Mouse (Mus musculus) neural tube, embryonic 15.5 days (tissue): ENCODE measurements around the gene Gria1. TPM values are rescaled to one million over a fixed set of nuclear protein-coding genes. Genes with fewer than 3 reads are reported as not detected.

ENCODE experiments used
- ATAC-seq: fragments of 200-750 bp; cut with Nextera tagmentation; 2 replicates; pipeline ENCODE4 v1.8.0; 2017; ENCODE audit warnings: mild to moderate bottlenecking, moderate TSS enrichment, moderate library complexity; ENCODE audit not compliant: low FRiP score
- H3K27ac ChIP-seq: fragments of 300-500 bp; sonication (generic); replicated peaks from 2 replicates; pipeline ENCODE4 v1.5.1; 2015; ENCODE audit warnings: mild to moderate bottlenecking, inconsistent platforms
- H3K27me3 ChIP-seq: fragments of 300-500 bp; sonication (generic); replicated peaks from 2 replicates; pipeline ENCODE4 v1.6.1; 2015; ENCODE audit warnings: inconsistent platforms
- H3K36me3 ChIP-seq: fragments of 300-500 bp; sonication (generic); 2 replicates; pipeline ENCODE4 v1.6.1; 2015; ENCODE audit warnings: inconsistent platforms
- H3K4me1 ChIP-seq: fragments of 300-500 bp; sonication (generic); 2 replicates; pipeline ENCODE4 v1.6.1; 2015; ENCODE audit warnings: inconsistent platforms
- H3K4me2 ChIP-seq: fragments of 300-500 bp; sonication (generic); 2 replicates; pipeline ENCODE4 v1.6.1; 2015; ENCODE audit warnings: inconsistent platforms, mild to moderate bottlenecking, moderate library complexity
- H3K4me3 ChIP-seq: fragments of 300-500 bp; sonication (generic); replicated peaks from 2 replicates; pipeline ENCODE4 v1.5.1; 2015; ENCODE audit warnings: mild to moderate bottlenecking, inconsistent platforms
- H3K9ac ChIP-seq: fragments of 300-500 bp; sonication (generic); replicated peaks from 2 replicates; pipeline ENCODE4 v1.6.1; 2015; ENCODE audit warnings: mild to moderate bottlenecking, inconsistent platforms
- H3K9me3 ChIP-seq: fragments of 300-500 bp; sonication (generic); replicated peaks from 2 replicates; pipeline ENCODE4 v1.6.1; 2016; ENCODE audit warnings: inconsistent platforms
- WGBS: fragments of 180-500 bp; shearing (Covaris S2); methylation state at CpG from one replicate; pipeline ENCODE4 v1.1.7; 2015; ENCODE audit warnings: mixed read lengths; 5-methylcytosine and 5-hydroxymethylcytosine counted together
- polyA plus RNA-seq: library from polyadenylated mRNA; unstranded; fragments of >200 nt; fragmentation: Nextera tagmentation; extraction: Ambion mirVana; gene quantifications from 2 replicates; pipeline ENCODE4 v1.2.1, GENCODE M21; 2015

The Gria1 gene
- polyA plus RNA-seq, 1 experiment from 2014 or later = 59.6 TPM

DNA sequence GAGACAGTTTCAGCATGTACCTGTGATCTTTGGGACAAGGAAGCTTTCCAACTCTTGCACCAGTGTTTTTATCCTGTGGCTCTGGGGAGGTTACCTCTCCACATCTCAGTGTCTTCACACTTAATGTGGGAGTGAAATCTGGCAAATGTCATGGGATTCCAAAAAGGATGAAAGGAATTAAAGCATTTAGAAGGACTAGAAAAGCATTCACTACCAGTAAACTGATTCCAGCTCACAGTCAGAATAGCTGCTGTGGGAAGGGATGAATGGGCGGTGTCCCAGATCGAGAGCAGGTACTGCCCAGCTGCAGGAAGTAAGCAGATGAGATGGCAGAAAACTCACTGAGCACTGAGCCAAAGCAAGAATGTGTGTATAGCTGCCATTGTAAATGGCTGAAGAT is 224.3 kb downstream of the Gria1 start:
- H3K4me1 ChIP-seq = 0 out of 2 replicates have a peak, but pooled peaks cover 9% of the 10 kb centered on the region
- 84% methylated on average over 2 of the region's 2 CpGs for WGBS

GRCm38 (mm10) chr11:57236431-57236830 is 225.2 kb downstream of the Gria1 start:
- Histone ChIP-seq H3K27me3 (no peaks in the 10 kb centered on the region), H3K9ac (no peak overlapping the region), H3K36me3 (peaks cover 12% of the 10 kb centered on the region), H3K27ac (no peak overlapping the region), H3K4me2 (no peak overlapping the region), H3K4me3 (no peak overlapping the region), H3K9me3 (no peaks in the 10 kb centered on the region), H3K4me1 (0 out of 2 replicates have a peak, but pooled peaks cover 9% of the 10 kb centered on the region)
- no peak for ATAC-seq
- 84% methylated on average over 1 of the region's 1 CpGs for WGBS

More for the DNA sequence above, 224.3 kb downstream of the Gria1 start:
- H3K9ac ChIP-seq = no peak overlapping the region
- no peak overlapping the region for H3K4me3 ChIP-seq
- no peak overlapping the region for H3K27ac ChIP-seq
- no peak for ATAC-seq
- H3K4me2 ChIP-seq = no peak overlapping the region
- H3K9me3 ChIP-seq = no peaks in the 10 kb centered on the region
- no peaks in the 10 kb centered on the region for H3K27me3 ChIP-seq
- peaks cover 18% of the 10 kb centered on the region for H3K36me3 ChIP-seq

GRCm38 (mm10) chr11:57239758-57240157 is 228.6 kb downstream of the Gria1 start:
- Histone ChIP-seq H3K27me3 (no peaks in the 10 kb centered on the region), H3K9me3 (no peaks in the 10 kb centered on the region), H3K9ac (no peak overlapping the region), H3K36me3 (peaks cover 22% of the 10 kb centered on the region), H3K4me3 (no peak overlapping the region), H3K4me1 (0 out of 2 replicates have a peak, but pooled peaks cover 9% of the 10 kb centered on the region), H3K27ac (no peak overlapping the region), H3K4me2 (no peak overlapping the region)
- 11% methylated on average over 3 of the region's 3 CpGs for WGBS
- no peak for ATAC-seq

DNA sequence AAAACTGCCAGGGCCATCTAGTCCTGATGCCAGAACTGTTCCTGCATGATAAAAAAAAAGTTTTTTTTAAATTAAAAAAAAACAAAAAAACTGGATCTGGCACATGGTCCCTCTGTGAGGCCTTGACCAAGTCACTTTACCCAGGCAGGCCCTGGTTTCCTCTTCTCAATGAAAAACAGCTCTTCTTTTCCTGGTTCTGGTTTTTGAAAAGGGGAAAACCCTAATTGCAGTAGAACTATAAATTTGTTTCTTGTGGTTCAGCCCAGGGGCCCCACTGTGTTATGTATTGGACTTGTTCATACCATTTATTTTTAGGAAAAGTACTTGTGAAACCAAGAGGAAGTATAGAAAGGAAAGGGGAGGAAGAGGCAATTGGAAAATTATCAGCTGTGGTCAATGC is 232.6 kb downstream of the Gria1 start:
- no peak for ATAC-seq
- Histone ChIP-seq H3K4me3 (no peak overlapping the region), H3K36me3 (peaks cover 9% of the 10 kb centered on the region; the same call in 1 of the 2 replicates), H3K4me2 (no peak overlapping the region), H3K27me3 (no peaks in the 10 kb centered on the region), H3K9me3 (no peaks in the 10 kb centered on the region), H3K4me1 (0 out of 2 replicates have a peak, but pooled peaks cover 10% of the 10 kb centered on the region), H3K9ac (no peak overlapping the region), H3K27ac (no peak overlapping the region)

DNA sequence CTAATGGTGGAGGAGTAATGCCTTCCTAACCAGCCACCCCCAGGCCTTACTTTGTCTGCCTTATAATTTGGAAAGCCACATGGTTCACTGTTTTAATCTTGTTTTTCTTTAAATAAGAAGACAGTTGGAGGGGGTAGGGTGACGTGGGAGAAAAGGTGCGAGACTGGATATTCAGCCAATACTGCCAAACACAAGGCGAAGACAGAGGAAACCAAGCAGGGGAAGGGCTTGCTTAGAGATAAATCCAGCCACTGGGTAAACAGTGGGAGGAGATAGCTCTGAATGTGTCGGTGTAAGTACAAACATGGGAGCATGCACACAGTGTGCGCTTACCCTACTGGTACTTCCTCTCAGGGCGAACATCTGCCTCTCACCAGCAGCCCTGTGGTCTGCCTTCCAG is 233.4 kb downstream of the Gria1 start:
- Histone ChIP-seq H3K4me1 (0 out of 2 replicates have a peak, but pooled peaks cover 9% of the 10 kb centered on the region), H3K4me3 (no peak overlapping the region), H3K36me3 (peaks cover 9% of the 10 kb centered on the region; the same call in 1 of the 2 replicates), H3K4me2 (no peak overlapping the region), H3K27ac (no peak overlapping the region), H3K9ac (no peak overlapping the region), H3K9me3 (no peaks in the 10 kb centered on the region), H3K27me3 (no peaks in the 10 kb centered on the region)
- WGBS = 85% methylated on average over 6 of the region's 6 CpGs
- ATAC-seq = no peak

DNA sequence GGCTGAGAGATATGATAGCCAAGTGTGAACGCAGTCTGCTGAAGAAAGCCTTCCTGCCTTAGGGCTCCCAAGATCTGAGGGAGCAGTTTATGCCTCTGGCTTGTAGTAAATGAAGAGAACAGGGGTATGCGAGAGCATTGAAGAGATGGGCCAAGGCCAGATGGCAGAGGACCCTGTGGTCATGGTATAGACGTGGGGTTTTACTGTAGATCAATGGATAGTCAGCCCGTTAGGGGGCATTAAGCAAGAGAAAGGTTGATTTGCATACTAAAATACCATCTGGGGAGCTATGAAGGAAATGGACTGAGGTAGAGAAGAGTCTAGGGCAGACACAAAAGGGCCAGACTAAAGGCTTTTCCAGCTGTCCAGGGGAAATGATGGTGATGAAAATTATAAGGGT is 237.7 kb downstream of the Gria1 start:
- Histone ChIP-seq H3K9ac (no peak overlapping the region), H3K4me2 (no peak overlapping the region), H3K4me3 (no peak overlapping the region), H3K27me3 (no peaks in the 10 kb centered on the region), H3K4me1 (peaks cover 16% of the 10 kb centered on the region; the same call in 1 of the 2 replicates), H3K9me3 (no peaks in the 10 kb centered on the region), H3K27ac (0 out of 2 replicates have a peak overlapping the region, but pooled peaks have one; percentile 0), H3K36me3 (0 out of 2 replicates have a peak, but pooled peaks cover 4% of the 10 kb centered on the region)
- WGBS = 27% methylated on average over 4 of the region's 4 CpGs
- ATAC-seq = 0 out of 2 replicates have a peak, but pooled peaks have one; percentile 53

- peaks cover 16% of the 10 kb centered on the region; the same call in 1 of the 2 replicates for H3K4me1 ChIP-seq
- no peaks in the 10 kb centered on the region for H3K36me3 ChIP-seq
- 48% methylated on average over 7 of the region's 7 CpGs for WGBS
- no peaks in the 10 kb centered on the region for H3K27me3 ChIP-seq
- H3K4me2 ChIP-seq = no peak overlapping the region
- no peaks in the 10 kb centered on the region for H3K9me3 ChIP-seq
- no peak overlapping the region for H3K9ac ChIP-seq
- no peak overlapping the region for H3K4me3 ChIP-seq
- ATAC-seq = no peak
- H3K27ac ChIP-seq = no peak overlapping the region
Observed at GRCm38 (mm10) chr11:57250129-57250528, 238.9 kb downstream of the Gria1 start.

DNA sequence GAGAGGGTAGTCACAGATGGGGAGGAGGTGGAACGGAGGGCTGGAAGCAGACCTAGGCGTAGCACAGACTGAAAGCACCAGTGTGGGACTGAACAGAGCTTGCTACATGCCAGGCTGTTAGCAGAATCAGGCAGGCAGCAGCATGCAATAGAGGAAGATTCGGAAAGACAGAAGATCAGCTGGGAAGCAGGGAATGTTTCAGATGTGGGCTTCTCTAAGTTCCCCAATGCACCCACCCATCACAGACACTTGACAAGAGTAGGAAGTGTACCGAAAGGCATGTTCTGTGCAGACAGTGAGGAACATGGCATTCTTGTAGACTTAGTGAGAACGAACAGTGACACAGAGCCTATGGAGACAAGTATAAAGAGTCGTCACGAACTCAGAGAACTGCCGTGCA is 260.5 kb downstream of the Gria1 start:
- Histone ChIP-seq H3K4me3 (no peak overlapping the region), H3K27ac (no peak overlapping the region), H3K9me3 (no peaks in the 10 kb centered on the region), H3K36me3 (no peaks in the 10 kb centered on the region), H3K4me2 (no peak overlapping the region), H3K4me1 (no peaks in the 10 kb centered on the region), H3K9ac (no peak overlapping the region), H3K27me3 (no peaks in the 10 kb centered on the region)
- no peak for ATAC-seq
- WGBS = 90% methylated on average over 8 of the region's 8 CpGs

DNA sequence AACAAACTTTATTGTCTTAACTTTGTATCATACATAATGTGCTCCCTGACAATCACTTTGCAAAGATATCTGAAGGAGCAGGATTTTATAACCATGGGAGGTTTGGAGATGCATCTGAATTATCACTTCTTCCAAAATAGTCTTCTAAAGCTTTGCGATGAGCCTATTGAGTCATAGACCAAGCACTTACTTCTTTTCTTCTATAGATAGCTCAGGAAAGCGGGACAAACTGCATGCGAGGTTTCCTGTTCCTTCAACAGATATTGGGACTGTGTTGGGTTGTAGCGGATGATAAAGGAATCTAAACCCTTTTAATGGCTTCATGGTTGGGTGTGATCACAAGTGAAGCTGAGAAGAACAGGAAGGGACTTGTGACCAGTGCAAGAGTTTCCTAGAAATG is 263.5 kb downstream of the Gria1 start:
- WGBS = 94% methylated on average over 4 of the region's 4 CpGs
- Histone ChIP-seq H3K27me3 (no peaks in the 10 kb centered on the region), H3K36me3 (no peaks in the 10 kb centered on the region), H3K4me1 (no peaks in the 10 kb centered on the region), H3K27ac (no peak overlapping the region), H3K9ac (no peak overlapping the region), H3K4me2 (no peak overlapping the region), H3K4me3 (no peak overlapping the region), H3K9me3 (no peaks in the 10 kb centered on the region)
- no peak for ATAC-seq

DNA sequence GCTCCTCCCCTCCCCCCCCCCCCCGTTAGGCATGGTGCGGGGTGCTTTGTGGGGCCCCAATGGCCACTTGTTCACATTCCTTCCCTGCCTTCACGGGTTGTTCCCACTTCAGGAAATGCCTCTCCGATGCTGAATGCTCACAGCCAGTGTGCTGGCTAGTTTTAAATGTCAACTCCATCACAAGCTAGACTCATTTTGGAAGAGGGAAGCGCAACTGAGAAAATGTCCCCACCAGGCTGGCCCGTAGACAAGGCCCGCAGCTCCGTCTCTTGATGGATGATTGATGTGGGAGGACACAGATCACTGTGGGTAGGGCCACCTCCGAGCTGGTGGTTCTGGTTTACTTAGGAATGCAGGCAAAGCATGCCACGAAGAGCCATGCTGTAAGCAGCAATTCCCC is 266.9 kb downstream of the Gria1 start:
- WGBS = 56% methylated on average over 10 of the region's 10 CpGs
- Histone ChIP-seq H3K4me1 (no peaks in the 10 kb centered on the region), H3K9ac (no peak overlapping the region)

DNA sequence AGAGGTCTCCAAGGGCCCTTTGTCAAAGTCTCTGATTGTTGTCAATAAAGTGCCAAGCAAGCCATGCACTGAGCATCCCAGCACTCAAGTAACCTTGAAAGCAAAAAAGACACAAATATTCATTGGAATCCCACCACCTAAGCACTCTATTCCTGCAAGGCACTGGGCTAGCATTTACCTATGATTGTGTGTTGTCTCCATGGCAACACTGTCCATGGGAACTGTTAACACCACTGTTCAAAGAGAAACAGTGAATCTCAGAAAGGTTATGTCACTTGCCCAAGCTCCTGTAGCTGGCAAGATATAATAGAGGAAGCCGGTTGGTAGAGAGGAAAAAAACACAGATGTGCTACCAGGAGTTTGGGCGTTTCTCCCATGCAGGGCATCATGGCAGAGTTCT is 274.9 kb downstream of the Gria1 start:
- H3K4me2 ChIP-seq = no peak overlapping the region
- H3K9ac ChIP-seq = no peak overlapping the region
- WGBS = 66% methylated on average over 2 of the region's 2 CpGs
- 0 out of 2 replicates have a peak, but pooled peaks cover 4% of the 10 kb centered on the region for H3K36me3 ChIP-seq
- no peaks in the 10 kb centered on the region for H3K9me3 ChIP-seq
- no peak overlapping the region for H3K27ac ChIP-seq
- H3K4me3 ChIP-seq = no peak overlapping the region
- H3K27me3 ChIP-seq = no peaks in the 10 kb centered on the region
- ATAC-seq = no peak
- peaks cover 3% of the 10 kb centered on the region; the same call in 1 of the 2 replicates for H3K4me1 ChIP-seq

More for the DNA sequence above, 266.9 kb downstream of the Gria1 start:
- Histone ChIP-seq H3K27me3 (no peaks in the 10 kb centered on the region), H3K36me3 (no peaks in the 10 kb centered on the region), H3K9me3 (no peaks in the 10 kb centered on the region), H3K4me3 (no peak overlapping the region), H3K27ac (no peak overlapping the region), H3K4me2 (no peak overlapping the region)
- ATAC-seq = no peak

- no peak for ATAC-seq
- 85% methylated on average over 8 of the region's 8 CpGs for WGBS
- no peak overlapping the region for H3K4me3 ChIP-seq
Observed at GRCm38 (mm10) chr11:57297376-57297775, 286.2 kb downstream of the Gria1 start.

More at GRCm38 (mm10) chr11:57297376-57297775, 286.2 kb downstream of the Gria1 start:
- Histone ChIP-seq H3K27ac (peak overlapping the region; percentile 42; the same call in 1 of the 2 replicates), H3K27me3 (no peaks in the 10 kb centered on the region), H3K9me3 (no peaks in the 10 kb centered on the region), H3K4me1 (peaks cover 5% of the 10 kb centered on the region), H3K9ac (no peak overlapping the region), H3K4me2 (no peak overlapping the region), H3K36me3 (no peaks in the 10 kb centered on the region; the same call in 1 of the 2 replicates)
